Mouse (Mus musculus): ENCODE measurements around the gene T. TPM values are rescaled to one million over a fixed set of nuclear protein-coding genes. Genes with fewer than 3 reads are reported as not detected.

Gene T
- total RNA-seq, 2 experiments from 2014 or later: not detected

DNA sequence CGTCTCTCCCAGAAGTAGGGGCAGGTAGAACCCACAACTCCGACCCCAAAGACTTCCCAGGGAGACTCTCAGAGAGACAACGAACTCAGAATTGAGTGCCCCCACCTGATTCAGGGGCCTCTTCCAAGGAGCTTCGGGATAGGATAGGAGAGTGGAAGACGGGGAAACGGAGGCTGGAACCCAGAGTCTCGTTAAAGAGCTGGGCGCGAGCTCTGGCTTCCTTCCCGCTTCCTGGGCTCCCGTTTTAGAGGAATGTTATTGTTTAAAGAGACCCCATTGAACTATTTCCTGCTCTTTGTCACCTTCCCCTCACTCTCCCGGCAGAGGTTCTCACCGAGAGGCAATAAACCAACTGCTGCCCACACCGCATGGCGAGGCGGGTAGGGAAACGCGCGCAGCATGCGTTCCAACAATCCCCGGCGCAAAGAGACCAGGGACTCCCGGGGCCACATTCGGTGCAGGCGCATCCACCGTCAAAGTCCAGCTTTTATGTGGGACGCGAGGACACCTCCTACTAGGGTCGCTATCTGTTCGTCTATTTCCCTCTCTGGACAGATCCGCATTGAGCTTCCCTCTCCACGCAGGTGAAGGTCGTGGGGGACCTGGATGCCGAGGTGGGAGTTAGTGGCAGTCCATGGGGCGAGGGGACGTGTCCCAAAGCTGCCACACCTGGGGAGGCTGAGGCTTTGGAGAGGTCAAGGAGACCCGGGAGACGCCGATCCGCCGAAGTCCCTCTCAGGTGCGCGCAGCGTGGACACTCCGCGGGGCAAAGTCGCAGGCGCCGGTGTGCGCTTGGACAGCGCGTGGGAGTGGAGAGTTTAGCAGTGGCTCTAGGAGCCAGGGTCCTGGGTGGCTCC is 874 bp upstream of the T start:
- DNase-seq: no peak

DNA sequence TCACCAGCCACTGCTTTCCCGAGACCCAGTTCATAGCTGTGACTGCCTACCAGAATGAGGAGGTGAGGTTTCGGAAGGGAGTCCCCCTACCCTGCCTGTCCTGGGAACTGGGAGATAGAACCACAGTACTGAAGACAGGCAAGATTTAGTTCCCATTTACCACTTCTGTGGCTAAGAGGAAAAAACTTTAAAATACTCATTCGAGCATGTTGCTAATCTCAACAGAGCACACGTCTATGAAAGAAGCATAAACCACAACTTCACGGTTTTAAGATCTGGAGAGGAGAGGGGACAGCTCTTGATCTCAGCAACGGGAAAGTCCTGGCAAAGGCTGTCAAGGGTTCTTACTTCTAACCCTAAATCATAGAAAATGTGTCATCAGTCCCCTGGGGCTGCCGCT is 2.0 kb downstream of the T start:
- DNase-seq: no peak

DNA sequence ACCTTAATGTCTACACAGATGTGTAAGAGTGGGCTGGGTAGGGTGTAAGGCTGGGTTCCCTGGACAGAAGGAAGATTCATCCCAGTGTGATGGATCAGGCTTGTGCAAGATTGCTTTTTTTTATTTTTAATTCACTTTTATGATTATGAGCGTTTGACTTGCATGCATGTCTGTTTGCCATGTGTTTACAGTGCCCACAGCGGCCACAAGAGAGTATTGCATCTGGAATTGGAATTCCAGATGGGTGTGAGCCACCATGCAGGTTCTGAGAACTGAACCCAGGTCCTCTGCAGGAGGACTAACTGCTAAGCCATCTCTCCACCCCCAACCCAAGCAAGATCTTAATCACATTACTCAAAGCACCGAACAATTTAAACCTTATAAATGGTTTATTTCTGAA is 9.8 kb downstream of the T start:
- DNase-seq: no peak

DNA sequence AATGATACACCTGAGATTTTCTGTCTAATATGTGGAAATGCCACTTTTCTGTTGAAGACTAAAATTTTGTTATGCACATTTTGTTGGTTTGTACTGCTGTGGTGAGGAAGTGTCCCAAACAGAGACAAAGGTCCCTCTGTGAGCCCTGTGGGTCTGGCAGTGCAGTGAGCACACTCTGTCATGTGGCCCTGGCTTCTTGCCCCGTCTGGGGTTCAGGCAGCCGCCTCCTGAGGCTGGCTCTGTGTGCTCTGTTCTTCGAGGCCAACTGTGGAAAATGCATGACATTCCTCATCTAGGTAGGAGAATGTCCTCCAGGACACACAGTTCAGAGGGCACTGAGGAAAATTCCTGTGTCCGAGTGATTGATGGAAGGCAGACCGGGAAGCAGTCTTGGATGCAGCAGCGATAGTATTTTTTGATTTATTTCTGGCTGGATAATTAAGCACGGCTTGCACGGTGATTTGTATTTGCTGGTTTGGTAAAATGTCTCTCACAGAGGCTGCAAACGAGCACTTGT is 13.5 kb downstream of the T start:
- DNase-seq: no peak

DNA sequence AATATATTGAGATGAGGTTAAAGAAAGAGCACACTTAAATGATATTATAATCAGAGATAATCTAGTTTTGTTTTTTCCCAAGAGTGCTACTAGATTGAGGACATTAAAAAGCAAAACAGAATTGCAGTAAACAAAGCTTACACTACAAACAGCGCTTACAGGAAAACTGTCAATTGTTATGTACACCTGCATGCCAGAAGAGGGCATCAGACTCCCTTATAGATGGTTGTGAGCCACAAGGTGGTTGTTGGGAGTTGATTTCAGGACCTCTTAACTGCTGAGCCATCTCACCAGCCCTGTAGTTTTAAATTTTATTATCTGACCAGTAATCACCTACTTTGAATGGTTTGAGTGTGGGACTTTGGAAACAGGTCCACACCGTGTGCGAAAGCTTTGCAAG is 14.1 kb downstream of the T start:
- DNase-seq: no peak

DNA sequence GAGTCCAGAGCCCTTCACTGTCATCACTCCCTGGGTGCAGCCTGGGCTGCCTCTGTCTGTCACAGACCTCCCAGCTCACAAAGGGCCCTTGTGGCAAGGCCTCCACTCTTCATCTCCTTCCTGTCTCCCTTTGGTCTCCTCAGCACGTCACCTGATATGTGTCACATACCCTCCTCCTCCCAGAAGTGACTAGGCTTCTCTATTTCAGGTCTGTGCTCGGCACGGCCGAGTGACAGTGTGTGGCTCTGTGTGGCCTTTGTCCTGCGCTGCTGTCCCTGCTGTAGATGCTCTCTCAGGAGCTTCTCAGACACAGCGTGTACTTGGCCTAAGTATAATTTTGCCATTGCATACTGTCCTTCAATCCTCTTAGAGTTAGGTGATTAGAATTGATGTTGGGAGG is 21.0 kb downstream of the T start:
- DNase-seq: no peak

DNA sequence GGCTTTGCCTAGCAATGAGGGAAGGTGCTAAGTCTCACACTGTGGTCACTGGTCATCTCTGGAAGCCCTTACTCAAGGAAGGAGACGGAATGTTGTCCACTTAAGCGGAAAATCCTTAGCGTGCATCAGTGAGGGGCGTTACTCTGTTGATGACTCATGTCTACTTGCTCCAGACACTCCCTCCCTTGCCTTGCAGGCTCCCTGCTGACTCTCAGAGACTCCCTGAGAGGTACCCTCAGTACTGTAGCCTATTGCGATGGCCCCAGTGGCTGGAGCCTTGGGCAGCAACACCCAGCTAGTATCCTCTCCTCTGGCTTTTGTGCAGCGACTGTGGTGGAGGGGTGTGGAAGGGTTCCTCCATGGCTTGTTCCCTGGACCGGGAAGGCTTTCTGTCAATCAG is 21.4 kb downstream of the T start:
- no peak for DNase-seq

DNA sequence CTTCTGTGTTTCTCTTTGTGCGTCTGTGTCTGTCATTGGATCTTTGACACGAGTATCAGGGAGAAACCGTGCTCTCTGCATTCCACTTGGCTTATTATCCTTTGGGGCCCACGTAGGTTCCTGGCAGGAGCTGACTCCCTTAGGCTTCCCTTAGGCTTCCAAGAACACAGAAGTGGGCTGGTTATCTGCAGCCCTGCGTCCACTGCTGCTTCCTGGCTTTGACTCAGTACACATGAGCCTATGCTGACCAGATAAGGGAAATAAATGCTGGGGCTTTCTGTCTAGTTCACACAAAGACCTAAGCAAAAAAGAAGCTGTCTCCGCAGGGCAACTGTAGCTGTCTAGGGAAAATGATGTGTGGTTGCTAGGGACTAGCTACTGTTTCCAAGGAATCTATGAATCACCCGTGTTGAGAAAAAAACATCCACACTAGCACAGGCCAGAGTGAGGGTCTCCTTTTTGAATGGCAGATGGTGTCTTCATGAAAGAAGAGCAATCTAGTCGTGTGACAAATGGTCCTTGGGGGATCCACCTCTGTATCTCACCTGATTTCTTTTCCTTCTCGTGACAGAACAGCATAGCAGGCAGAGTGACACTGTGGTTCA is 22.7 kb downstream of the T start:
- DNase-seq: no peak

DNA sequence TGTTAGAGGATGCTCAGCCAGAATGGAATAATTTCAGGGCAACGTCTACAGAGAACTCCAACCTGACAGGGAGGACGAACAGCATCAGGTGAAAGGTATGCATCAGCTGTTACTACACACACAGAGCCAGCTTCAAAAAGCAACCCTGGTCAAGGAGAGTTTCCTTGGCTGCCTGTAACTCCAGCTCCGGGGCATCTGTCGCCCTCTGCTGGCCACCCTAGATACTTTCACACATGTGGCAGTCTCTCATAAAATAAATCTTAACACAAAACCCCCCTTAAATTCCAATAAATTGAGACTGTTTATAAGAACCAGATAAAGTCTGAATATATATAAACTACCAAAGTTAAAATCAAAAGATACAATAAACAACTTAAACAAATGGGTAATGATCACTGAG is 27.3 kb downstream of the T start:
- DNase-seq: no peak

DNA sequence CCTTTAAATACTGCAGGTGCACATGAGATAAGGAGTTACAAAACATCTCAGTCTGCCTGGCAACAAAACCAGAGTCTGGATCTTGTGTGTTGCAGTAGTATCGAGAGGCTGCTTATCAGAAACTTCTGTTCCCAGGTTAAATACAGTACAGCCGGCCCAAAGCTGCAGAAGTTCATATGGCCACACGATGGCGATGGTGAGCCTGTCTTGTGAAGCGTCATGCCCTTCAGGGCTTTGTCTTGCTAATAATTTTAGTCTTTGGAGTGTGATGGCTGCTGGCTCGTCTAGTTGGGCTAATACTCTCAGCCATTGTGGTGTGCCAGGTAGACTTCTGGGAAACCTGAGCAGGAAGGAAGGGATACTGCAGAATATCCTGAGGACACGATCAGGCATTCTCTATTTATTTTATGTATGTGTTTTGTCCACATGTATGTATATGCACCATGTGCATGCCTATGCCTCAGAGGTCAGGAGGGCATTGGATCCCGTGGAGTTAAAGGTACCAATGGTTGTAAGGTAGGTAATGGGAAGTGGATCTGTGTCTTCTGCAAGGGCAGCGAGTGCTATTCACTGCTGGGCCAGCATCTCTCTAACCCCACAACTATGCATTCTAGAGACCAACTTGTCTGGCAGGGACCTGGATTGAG is 29.4 kb downstream of the T start:
- DNase-seq: no peak

DNA sequence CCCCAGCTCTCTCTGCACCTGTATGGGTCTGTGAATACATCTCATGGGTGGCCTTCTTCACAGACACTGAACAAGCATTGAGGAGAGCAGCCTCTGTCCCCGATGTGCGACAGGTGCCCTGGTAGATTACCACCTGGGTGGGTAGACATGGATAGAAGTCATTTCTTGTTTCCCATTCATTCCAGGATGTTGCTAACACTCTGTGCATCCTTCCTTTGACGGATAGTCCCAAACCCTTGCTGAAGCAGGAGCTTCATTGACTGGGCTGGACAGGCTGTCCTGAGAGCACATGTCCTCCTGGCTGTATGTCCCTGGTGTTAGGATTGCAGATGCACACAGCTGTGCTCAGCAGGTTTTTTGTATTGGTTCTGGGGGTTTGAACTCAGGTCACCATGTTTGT is 33.5 kb downstream of the T start:
- no peak for DNase-seq

DNA sequence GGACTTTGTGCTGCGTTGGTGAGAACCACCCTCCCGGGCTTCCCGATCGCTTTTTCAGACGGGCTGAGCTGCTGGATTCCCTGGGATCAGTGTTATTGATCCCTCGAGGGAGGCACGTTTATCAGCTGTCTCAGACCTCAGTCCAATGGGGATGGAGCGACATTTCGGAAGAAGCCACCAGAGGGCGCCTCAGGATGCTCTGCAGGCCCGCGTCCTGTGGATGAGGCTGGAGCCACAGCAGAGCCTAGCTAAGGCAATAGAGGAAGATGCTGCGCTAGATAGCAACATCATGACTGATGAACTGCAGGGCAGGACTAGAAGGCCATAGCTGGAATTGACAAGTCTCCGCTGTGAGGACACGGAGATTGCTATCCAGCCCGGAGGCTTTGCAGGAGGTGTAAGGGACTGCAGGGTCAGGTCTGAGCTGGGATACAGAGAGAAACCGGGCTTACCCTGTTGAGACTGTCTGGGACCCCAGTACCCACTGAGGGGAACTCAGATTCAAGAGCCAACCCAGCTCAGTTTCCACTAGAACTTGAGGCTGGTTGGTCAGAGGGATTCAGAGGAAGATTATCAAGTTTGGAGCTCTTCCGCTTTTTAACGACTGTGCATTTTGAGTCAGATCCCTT is 34.6 kb downstream of the T start:
- peak; percentile 25 for DNase-seq

DNA sequence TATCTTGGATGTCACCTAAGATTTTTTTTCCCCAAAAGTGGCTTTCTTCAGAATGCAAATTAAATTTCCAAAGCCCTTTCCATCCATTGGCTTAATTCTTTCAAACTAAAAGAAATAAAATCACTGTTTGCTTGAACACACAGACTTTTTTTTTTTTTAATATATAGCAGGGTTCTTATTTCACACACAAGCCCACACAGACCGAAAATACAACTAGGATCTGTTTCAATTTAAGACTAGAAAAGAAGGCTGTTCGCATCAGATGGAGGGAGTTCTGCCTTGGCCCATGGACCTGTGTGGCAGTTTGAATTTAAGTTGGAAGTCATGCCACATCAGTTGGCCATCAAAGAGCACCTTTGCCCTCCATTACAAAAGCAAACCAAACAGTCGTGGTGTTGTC is 44.3 kb downstream of the T start:
- no peak for DNase-seq

DNA sequence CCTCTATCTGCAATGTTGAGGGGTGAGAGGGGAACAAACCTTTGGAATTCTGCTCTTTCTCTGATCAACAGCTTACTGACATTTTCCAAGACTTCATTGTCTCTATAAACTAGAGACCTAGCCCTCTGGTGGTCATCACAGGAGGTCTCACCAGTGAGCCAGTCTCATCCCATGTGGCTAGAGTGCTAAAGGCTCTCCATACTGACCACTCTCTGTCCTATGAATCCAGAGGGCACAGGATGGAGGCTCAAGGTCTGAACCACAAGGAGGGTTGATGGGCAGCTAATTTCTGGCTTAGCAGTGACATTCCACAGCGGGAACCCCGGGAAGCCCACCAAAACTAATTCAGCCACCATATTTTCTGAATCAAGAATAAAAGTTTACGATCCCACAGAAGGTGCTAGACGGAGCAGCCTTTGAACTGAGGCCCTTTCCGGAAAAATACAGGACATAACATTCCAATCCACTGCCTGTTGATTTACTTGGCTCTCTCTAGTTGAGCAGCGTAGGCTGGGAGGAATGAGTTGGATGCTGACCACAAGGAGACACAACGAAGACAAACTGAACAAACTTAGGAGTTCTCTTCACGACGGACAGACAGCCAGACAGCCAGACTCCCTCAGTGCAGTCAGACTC is 45.4 kb downstream of the T start:
- DNase-seq: no peak

DNA sequence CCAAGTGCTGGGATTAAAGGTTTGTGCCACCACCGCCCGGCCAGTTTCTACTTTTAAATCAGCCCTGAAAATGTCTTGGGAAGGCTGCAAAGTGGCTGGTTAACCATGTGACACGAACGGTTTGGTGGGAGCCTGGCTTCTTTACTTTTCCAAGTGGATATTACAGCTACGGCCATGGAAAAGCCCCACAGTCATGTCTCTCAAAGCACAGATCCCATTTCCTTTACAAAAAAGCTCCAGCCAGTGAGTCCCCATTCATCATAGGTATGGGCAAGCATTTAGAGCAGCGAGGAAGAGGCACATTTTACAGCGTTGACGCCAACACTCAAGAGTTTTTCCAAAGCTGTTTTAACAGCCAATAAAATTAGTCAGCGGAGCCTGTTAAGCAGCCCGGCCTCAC is 47.6 kb downstream of the T start:
- DNase-seq: no peak

DNA sequence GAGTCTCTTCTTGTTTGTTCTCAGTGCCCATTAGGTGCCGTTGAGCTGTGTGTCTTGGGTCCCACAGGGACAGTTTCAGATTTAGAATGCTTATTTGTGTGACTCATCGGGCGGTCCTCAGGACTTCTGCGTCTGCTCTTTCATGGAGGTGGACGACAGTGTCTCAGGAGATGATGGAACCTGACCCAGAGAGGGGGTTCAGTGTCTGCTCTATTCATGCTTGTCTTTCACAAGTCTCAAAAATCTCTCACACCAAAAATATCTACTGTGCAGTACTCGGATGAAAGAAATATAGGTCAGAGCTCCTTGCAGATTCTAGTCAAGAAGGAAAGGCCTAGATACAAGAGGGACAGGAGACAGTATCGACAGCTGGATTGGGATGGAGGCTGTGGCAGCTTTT is 48.7 kb downstream of the T start:
- no peak for DNase-seq

DNA sequence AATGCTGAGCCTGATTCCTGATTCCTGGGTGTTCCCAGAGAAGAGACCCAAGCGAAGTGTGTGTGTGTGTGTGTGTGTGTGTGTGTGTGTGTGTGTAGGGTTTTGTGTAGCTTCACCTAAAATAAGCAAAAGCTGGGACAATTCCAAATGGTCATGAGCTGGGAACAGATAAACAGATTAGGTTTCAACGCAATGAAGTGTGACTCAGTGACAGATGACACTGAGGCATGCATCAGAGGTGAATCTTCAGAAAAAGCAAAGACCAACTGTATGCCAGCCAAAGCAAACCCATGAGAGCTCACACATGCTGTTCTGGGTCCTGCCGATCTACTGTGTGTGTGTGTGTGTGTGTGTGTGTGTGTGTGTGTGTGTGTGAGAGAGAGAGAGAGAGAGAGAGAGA is 50.0 kb downstream of the T start:
- no peak for DNase-seq

DNA sequence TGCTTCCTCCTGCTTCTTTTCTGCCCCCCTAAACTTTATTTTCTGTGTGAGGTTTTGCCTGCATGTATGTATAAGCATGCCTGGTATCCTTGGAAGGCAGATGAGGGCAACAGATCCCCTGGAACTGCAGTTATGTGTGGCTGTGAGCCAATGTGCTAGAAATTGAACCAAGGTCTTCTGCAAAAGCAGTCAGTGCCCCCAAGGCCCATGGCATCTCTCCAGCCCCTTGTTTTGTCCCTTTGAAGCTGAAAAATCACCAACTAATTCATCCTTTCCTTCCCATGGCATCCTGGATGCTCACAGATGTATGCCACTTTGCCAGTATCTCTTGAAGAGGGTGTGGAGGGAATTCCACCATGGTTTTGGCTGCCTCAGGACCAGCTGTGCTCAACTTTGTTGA is 50.9 kb downstream of the T start:
- no peak for DNase-seq

DNA sequence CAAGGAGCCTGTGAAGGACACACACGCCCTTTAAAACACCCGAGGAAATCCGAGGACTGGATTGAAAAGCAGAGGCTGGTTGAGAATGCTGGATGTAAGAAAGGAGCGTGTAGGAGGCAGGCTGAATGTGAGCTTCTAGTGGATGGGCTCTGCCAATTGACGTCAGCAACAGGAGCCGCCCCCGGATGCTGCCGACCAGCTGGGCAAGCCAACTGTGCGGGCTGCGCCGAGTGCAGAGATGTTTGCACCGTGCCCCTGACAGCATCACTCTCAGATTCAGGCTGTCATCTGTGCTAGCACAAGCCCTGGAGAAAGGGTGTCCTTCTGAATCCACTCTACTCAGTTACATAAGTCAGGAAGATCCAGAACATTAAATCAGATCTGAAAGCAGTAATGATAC is 53.6 kb downstream of the T start:
- peak; percentile 35 for DNase-seq

DNA sequence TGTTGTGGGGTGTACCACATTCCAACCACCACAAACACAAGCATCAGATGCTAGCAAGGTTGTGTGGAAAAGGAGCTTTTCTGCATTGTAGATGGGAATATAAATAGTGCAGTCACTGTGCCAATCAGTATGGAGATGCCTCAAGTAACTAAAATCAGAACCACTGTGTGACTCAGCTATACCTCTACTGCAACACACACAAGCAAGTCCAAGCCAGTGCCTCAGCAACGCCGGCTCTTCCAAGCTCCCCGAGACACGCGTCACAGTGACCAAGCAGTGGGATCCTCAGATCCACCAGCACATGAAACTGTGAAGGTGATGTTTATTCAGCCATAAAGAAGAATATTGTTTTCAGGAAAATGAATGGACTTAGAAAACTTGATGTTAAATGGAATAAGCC is 56.7 kb downstream of the T start:
- no peak for DNase-seq
